Mouse (Mus musculus) midbrain, postnatal 0 days (tissue): ENCODE measurements around the gene Chl1. TPM values are rescaled to one million over a fixed set of nuclear protein-coding genes. Genes with fewer than 3 reads are reported as not detected.
A peak's percentile ranks its signal among the peaks of the same experiment; 100 is the strongest.

ENCODE experiments used
- ATAC-seq: fragments of 200-750 bp; cut with Nextera tagmentation; 2 replicates; pipeline ENCODE4 v1.8.0; 2017; ENCODE audit warnings: moderate number of reproducible peaks, mild to moderate bottlenecking, moderate TSS enrichment, moderate library complexity; ENCODE audit not compliant: low FRiP score
- DNase-seq: peaks from one replicate; pipeline ENCODE4 v3.0.0-alpha.2; 2015; ENCODE audit warnings: low spot score
- H3K27ac ChIP-seq: fragments of 300-500 bp; sonication (generic); 2 replicates; pipeline ENCODE4 v1.5.1; 2014; ENCODE audit warnings: low read depth, mild to moderate bottlenecking, low read length, mixed read lengths
- H3K27me3 ChIP-seq: fragments of 300-500 bp; sonication (generic); 2 replicates; pipeline ENCODE4 v1.6.1; 2014; ENCODE audit warnings: low read length, control low read depth, mixed read lengths; ENCODE audit not compliant: insufficient read depth
- H3K36me3 ChIP-seq: fragments of 300-500 bp; sonication (generic); 2 replicates; pipeline ENCODE4 v1.6.1; 2014; ENCODE audit warnings: low read length, control low read depth, mixed read lengths; ENCODE audit not compliant: insufficient read depth
- H3K4me1 ChIP-seq: fragments of 300-500 bp; sonication (generic); 2 replicates; pipeline ENCODE4 v1.6.1; 2014; ENCODE audit warnings: mild to moderate bottlenecking, control low read depth, antibody characterized with exemption, low read length, mixed read lengths; ENCODE audit not compliant: insufficient read depth
- H3K4me2 ChIP-seq: fragments of 300-500 bp; sonication (generic); 2 replicates; pipeline ENCODE4 v1.6.1; 2014; ENCODE audit warnings: low read depth, mild to moderate bottlenecking, low read length, mixed read lengths; ENCODE audit not compliant: poor library complexity, severe bottlenecking
- H3K4me3 ChIP-seq: fragments of 300-500 bp; sonication (generic); 2 replicates; pipeline ENCODE4 v1.5.1; 2014; ENCODE audit warnings: low read depth, mild to moderate bottlenecking, low read length, moderate library complexity
- H3K9ac ChIP-seq: fragments of 300-500 bp; sonication (generic); replicated peaks from 2 replicates; pipeline ENCODE4 v1.6.1; 2014; ENCODE audit warnings: mild to moderate bottlenecking, low read length, moderate library complexity, mixed read lengths; ENCODE audit not compliant: poor library complexity, severe bottlenecking
- H3K9me3 ChIP-seq: fragments of 300-500 bp; sonication (generic); 2 replicates; pipeline ENCODE4 v1.6.1; 2016; ENCODE audit warnings: low read length, control low read depth
- CTCF ChIP-seq: IDR thresholded peaks from 2 replicates; pipeline ENCODE4 v1.5.1; 2016; ENCODE audit warnings: antibody characterized with exemption, mild to moderate bottlenecking
- WGBS: fragments of 180-500 bp; shearing (Covaris S2); extraction: QIAGEN DNeasy Blood & Tissue Kit; methylation state at CpG from one replicate; pipeline ENCODE4 v1.1.7; 2014; 5-methylcytosine and 5-hydroxymethylcytosine counted together
- polyA plus RNA-seq: library from polyadenylated mRNA; unstranded; fragments of >200 nt; fragmentation: Nextera tagmentation; extraction: Ambion mirVana; gene quantifications from 2 replicates; pipeline ENCODE4 v1.2.1, GENCODE M21; 2015
- total RNA-seq: library from RNA; depleted of rRNA; stranded (reverse); fragments of >200 nt; gene quantifications from 2 replicates; pipeline ENCODE4 v1.2.3, GENCODE M21; 2014

The Chl1 gene
- total and polyA plus RNA-seq, 2 experiments from 2014 or later = 224 to 300 TPM

- no peaks in the 10 kb centered on the region for H3K4me1 ChIP-seq
- no peak overlapping the region for H3K4me3 ChIP-seq
- no peak for TF ChIP-seq CTCF
- no peak overlapping the region for H3K4me2 ChIP-seq
- H3K9me3 ChIP-seq = no peaks in the 10 kb centered on the region
- H3K27ac ChIP-seq = 0 out of 2 replicates have a peak overlapping the region, but pooled peaks have one; percentile 38
- peak; percentile 27 for DNase-seq
- WGBS = 31% methylated on average over 1 of the region's 1 CpGs
- no peak for ATAC-seq
- peaks cover 6% of the 10 kb centered on the region; the same call in 1 of the 2 replicates for H3K36me3 ChIP-seq
- H3K27me3 ChIP-seq = no peaks in the 10 kb centered on the region
- H3K9ac ChIP-seq = no peak overlapping the region
These were observed 146.4 kb downstream of the Chl1 start for GRCm38 (mm10) chr6:103656778-103657177.

- no peak overlapping the region for H3K27ac ChIP-seq
- no peak for ATAC-seq
- no peaks in the 10 kb centered on the region for H3K4me1 ChIP-seq
- DNase-seq = no peak
- no peak overlapping the region for H3K4me3 ChIP-seq
- H3K4me2 ChIP-seq = no peak overlapping the region
- no peak overlapping the region for H3K9ac ChIP-seq
- H3K9me3 ChIP-seq = no peaks in the 10 kb centered on the region
- H3K27me3 ChIP-seq = no peaks in the 10 kb centered on the region
- H3K36me3 ChIP-seq = no peaks in the 10 kb centered on the region
- WGBS = 88% methylated on average over 2 of the region's 2 CpGs
- TF ChIP-seq CTCF = no peak
These were observed 148.8 kb downstream of the Chl1 start for GRCm38 (mm10) chr6:103659173-103659572.

GRCm38 (mm10) chr6:103665206-103665605 lies 154.8 kb downstream of the Chl1 start:
- H3K9ac ChIP-seq = no peak overlapping the region
- no peak for ATAC-seq
- peak; percentile 18; the same call in 1 of the 2 replicates for TF ChIP-seq CTCF

GRCm38 (mm10) chr6:103665677-103666316 lies 155.4 kb downstream of the Chl1 start:
- Histone ChIP-seq H3K4me3 (no peak overlapping the region), H3K4me1 (no peaks in the 10 kb centered on the region; the same call in 1 of the 2 replicates), H3K36me3 (no peaks in the 10 kb centered on the region), H3K9ac (no peak overlapping the region), H3K4me2 (no peak overlapping the region), H3K27ac (peak overlapping the region; percentile 55), H3K27me3 (no peaks in the 10 kb centered on the region), H3K9me3 (no peaks in the 10 kb centered on the region)
- 55% methylated on average over 9 of the region's 9 CpGs for WGBS
- DNase-seq = peak; percentile 21
- no peak for TF ChIP-seq CTCF
- ATAC-seq = no peak

More at GRCm38 (mm10) chr6:103665206-103665605, 154.8 kb downstream of the Chl1 start:
- Histone ChIP-seq H3K4me2 (no peak overlapping the region), H3K4me1 (no peaks in the 10 kb centered on the region; the same call in 1 of the 2 replicates), H3K36me3 (no peaks in the 10 kb centered on the region), H3K27me3 (no peaks in the 10 kb centered on the region), H3K4me3 (no peak overlapping the region), H3K27ac (peak overlapping the region; percentile 8; the same call in 1 of the 2 replicates), H3K9me3 (no peaks in the 10 kb centered on the region)
- WGBS = 83% methylated on average over 2 of the region's 2 CpGs
- no peak for DNase-seq

GRCm38 (mm10) chr6:103673111-103673510 lies 162.7 kb downstream of the Chl1 start:
- TF ChIP-seq CTCF = no peak
- H3K27ac ChIP-seq = no peak overlapping the region
- no peaks in the 10 kb centered on the region for H3K9me3 ChIP-seq
- 94% methylated on average over 3 of the region's 3 CpGs for WGBS
- H3K4me2 ChIP-seq = no peak overlapping the region
- no peaks in the 10 kb centered on the region for H3K4me1 ChIP-seq
- no peaks in the 10 kb centered on the region for H3K27me3 ChIP-seq
- no peak overlapping the region for H3K9ac ChIP-seq
- no peak overlapping the region for H3K4me3 ChIP-seq
- peak; percentile 44 for DNase-seq
- H3K36me3 ChIP-seq = no peaks in the 10 kb centered on the region; the same call in 1 of the 2 replicates
- no peak; the same call in 1 of the 2 replicates for ATAC-seq

- ATAC-seq (no peak), DNase-seq (peak; percentile 64)
- Histone ChIP-seq H3K4me1 (no peaks in the 10 kb centered on the region), H3K27ac (no peak overlapping the region), H3K4me2 (no peak overlapping the region), H3K4me3 (no peak overlapping the region), H3K9ac (no peak overlapping the region), H3K27me3 (no peaks in the 10 kb centered on the region), H3K9me3 (no peaks in the 10 kb centered on the region), H3K36me3 (no peaks in the 10 kb centered on the region; the same call in 1 of the 2 replicates)
- WGBS = 58% methylated on average over 6 of the region's 6 CpGs
- TF ChIP-seq CTCF = 0 out of 2 replicates have a peak, but pooled peaks have one; percentile 6
These were observed 163.9 kb downstream of the Chl1 start for GRCm38 (mm10) chr6:103674332-103674731.
